Mouse (Mus musculus) forebrain, embryonic 10.5 days (tissue): Measurements from ENCODE around the gene Gm11111. TPM values are rescaled to one million over a fixed set of nuclear protein-coding genes. Genes with fewer than 3 reads are reported as not detected.
A peak's percentile ranks its signal among the peaks of the same experiment; 100 is the strongest.

Experiments used
- DNase-seq: peaks from one replicate; pipeline ENCODE4 v3.0.0-alpha.2; 2017; ENCODE audit warnings: low spot score; ENCODE audit errors: extremely low spot score
- H3K27ac ChIP-seq: fragments of 300-500 bp; sonication (generic); 2 replicates; pipeline ENCODE4 v1.5.1; 2016; ENCODE audit warnings: mild to moderate bottlenecking
- H3K27me3 ChIP-seq: fragments of 300-500 bp; sonication (generic); 2 replicates; pipeline ENCODE4 v1.6.1; 2016; ENCODE audit warnings: mild to moderate bottlenecking; ENCODE audit not compliant: poor library complexity, severe bottlenecking
- H3K36me3 ChIP-seq: fragments of 300-500 bp; sonication (generic); replicated peaks from 2 replicates; pipeline ENCODE4 v1.6.1; 2016; ENCODE audit warnings: mild to moderate bottlenecking, moderate library complexity
- H3K4me1 ChIP-seq: fragments of 300-500 bp; sonication (generic); 2 replicates; pipeline ENCODE4 v1.6.1; 2016
- H3K4me3 ChIP-seq: fragments of 300-500 bp; sonication (generic); 2 replicates; pipeline ENCODE4 v1.5.1; 2016; ENCODE audit warnings: mild to moderate bottlenecking, moderate library complexity
- H3K9me3 ChIP-seq: fragments of 300-500 bp; sonication (generic); 2 replicates; pipeline ENCODE4 v1.6.1; 2016; ENCODE audit warnings: mild to moderate bottlenecking, moderate library complexity
- WGBS: fragments of 180-500 bp; shearing (Covaris S2); methylation state at CpG from one replicate; pipeline ENCODE4 v1.1.7; 2016; 5-methylcytosine and 5-hydroxymethylcytosine counted together
- polyA plus RNA-seq: library from polyadenylated mRNA; unstranded; fragments of >200 nt; fragmentation: Nextera tagmentation; extraction: Ambion mirVana; gene quantifications from 2 replicates; pipeline ENCODE4 v1.2.1, GENCODE M21; 2016

The Gm11111 gene
- not detected in 2 replicates for polyA plus RNA-seq

DNA sequence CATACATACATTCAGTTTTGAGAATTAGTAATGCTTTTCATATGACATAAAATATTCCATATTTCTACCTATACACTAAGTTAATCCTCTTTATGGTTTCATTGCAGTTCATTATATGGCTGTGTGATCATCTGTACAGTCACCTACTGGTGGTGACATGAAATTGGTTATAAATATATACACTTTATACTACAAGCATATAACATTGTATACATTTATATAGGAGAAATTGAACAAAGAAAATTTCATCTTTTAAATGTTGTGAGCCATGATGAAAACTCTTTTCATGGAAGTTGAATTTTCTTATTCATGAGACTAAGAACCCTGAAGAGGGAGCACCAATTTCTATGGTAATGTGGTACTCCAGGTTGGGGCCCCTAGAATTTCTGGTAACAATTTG is at the start of gene Gm11111:
Gene Gm11111, plus strand, starts transcription at position 301 of the 400 bp plus-strand sequence.
- H3K27ac ChIP-seq, result no peak within 1 kb of the TSS
- no peak for DNase-seq
- H3K4me1 ChIP-seq, result peaks cover 10% of the 10 kb centered on the region
- no peaks in the 10 kb centered on the region for H3K9me3 ChIP-seq
- H3K36me3 ChIP-seq, result no peaks in the 10 kb centered on the region
- no peak within 1 kb of the TSS for H3K4me3 ChIP-seq
- no peaks in the 10 kb centered on the region for H3K27me3 ChIP-seq

DNA sequence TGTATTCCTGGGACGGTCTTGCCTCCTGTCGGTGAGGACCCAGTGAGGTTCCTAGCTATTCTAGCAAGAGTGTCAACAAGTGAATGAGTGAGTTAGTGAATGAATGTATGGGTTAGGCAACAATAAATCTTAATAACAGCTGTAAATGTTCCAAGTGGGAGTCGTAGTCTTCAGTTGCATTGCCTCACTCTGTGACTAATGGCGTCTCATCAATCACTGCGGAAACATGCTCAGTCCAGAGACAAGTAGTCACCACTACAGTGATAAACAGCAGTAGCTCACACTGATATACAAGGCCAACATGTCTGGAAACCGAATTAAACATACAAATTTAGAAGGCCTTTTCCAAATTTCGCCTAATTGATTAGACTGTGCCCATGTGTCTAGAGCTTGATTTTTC is 36.3 kb upstream of the Gm11111 start:
- Histone ChIP-seq H3K27ac (no peak overlapping the region), H3K36me3 (no peaks in the 10 kb centered on the region), H3K4me1 (no peaks in the 10 kb centered on the region), H3K27me3 (no peaks in the 10 kb centered on the region), H3K4me3 (no peak overlapping the region), H3K9me3 (no peaks in the 10 kb centered on the region)
- no peak for DNase-seq
- 94% methylated on average over 7 of the region's 7 CpGs for WGBS

DNA sequence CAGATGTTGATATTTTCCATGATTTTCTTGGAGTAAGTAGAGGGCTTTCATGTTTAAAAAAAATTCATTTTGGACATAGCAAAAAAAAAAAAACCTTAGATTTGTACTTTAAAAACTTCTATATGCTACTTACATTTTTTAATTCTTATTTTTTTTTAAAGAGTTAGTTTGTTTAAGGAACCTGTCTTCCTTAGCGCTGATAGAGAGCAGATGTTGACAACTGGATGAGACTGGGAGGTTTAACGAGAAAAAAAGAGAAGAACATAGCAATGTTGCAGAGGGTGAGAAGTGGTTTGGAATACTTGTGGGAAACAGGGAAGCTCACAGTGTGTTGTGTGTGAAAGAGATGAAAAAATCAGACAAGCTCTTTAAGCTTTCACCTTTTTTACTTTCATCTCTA is 32.4 kb upstream of the Gm11111 start:
- 81% methylated on average over 2 of the region's 2 CpGs for WGBS
- no peak overlapping the region for H3K27ac ChIP-seq
- DNase-seq, result no peak
- no peaks in the 10 kb centered on the region for H3K36me3 ChIP-seq
- H3K27me3 ChIP-seq, result no peaks in the 10 kb centered on the region
- no peaks in the 10 kb centered on the region for H3K9me3 ChIP-seq
- H3K4me1 ChIP-seq, result no peaks in the 10 kb centered on the region
- no peak overlapping the region for H3K4me3 ChIP-seq

DNA sequence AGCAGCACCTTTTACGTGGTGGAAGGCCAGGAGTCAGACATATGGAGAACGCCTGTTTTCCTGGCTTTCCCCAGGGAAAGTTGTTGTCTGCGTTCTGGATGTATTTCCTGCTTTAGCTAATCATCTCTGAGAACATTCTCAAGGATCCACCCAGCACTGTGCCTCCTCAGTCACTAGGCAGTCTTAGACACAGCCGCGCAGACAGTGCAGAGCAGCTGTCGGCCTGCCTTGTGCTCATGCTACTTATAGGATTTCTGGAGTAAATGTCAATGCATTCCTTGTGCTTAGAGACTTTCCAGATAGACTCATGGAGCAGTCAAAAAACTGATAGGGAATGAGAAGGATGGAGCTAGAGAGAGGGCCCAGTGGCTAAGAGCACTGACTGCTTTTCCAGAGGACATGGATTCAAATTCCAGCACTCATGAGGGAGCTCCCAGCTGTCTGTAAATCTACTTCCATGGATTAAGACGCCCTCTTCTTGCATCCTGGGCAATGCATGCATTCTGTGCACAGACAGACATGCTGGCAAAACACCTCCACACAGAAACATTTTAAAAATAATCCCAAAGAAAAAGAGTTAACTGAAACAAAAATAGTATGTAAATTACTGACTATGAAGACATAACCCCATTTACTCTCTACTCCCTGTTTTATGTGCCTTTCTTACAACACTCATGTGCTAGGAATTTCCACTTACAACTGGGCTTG is 30.1 kb upstream of the Gm11111 start:
- Histone ChIP-seq H3K27ac (no peak overlapping the region), H3K9me3 (no peaks in the 10 kb centered on the region), H3K36me3 (no peaks in the 10 kb centered on the region), H3K4me3 (no peak overlapping the region), H3K4me1 (no peaks in the 10 kb centered on the region), H3K27me3 (no peaks in the 10 kb centered on the region)
- WGBS, result 91% methylated on average over 7 of the region's 7 CpGs
- no peak for DNase-seq

DNA sequence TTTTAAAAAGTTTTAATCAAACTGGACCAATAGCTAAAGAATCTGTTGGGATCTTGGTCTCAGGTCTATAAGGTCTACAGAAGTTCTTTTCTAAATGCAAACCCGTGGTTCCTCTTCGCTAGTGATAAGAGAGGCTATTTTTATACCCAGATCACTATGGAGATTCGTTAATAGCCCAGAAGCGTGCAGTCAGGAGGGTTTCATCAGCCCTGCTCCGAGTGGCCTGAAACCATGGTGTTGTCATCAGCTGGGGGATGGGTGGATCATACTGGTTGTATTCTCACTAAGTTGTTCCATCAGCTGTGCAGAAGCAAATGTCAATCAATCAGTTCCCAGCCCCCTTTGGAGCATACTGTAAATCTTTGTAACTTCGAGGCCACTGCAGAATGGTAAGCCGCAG is 29.4 kb upstream of the Gm11111 start:
- no peaks in the 10 kb centered on the region for H3K9me3 ChIP-seq
- H3K4me3 ChIP-seq, result no peak overlapping the region
- H3K4me1 ChIP-seq, result no peaks in the 10 kb centered on the region
- H3K36me3 ChIP-seq, result no peaks in the 10 kb centered on the region
- no peaks in the 10 kb centered on the region for H3K27me3 ChIP-seq
- 89% methylated on average over 7 of the region's 7 CpGs for WGBS
- H3K27ac ChIP-seq, result no peak overlapping the region
- DNase-seq, result no peak

DNA sequence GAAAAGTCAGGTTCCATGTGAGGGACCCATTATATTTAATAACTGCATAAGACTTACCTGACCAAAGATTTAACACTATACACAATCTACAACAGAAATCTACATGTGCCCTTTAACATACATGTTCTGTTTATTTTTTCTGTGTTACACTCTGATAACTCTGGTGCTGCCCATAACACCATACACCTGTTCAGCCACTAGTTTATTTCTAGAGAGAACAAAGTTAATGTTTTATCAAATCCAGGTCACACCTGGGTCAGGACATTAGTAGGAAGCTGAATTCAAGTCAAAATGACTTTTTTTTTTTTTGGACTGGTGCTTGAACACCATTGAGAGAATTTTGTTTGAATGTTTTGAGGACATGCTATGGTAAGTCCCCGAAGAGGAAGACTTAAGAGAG is 28.7 kb upstream of the Gm11111 start:
- Histone ChIP-seq H3K36me3 (no peaks in the 10 kb centered on the region), H3K27me3 (no peaks in the 10 kb centered on the region), H3K4me3 (no peak overlapping the region), H3K4me1 (no peaks in the 10 kb centered on the region), H3K9me3 (no peaks in the 10 kb centered on the region), H3K27ac (no peak overlapping the region)
- 79% methylated on average over 1 of the region's 1 CpGs for WGBS
- DNase-seq, result no peak

DNA sequence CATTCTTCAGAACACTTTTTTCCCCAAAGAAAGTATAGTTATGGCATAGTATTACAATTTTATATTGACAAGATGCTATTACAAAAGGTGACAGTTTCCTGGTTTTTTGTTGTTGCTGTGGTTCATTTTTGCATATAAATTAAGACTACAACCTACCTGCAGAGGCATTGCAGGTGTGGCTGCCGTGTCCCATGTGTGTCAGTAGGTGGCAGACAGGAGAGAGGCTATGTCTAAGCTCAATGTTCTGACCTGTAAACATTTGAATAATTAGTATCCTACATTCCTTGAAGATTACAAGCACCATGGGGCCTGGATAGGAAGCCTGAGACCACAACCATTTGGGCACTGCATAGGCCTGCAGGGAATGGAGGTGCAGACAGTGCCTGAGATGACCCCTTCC is 11.2 kb upstream of the Gm11111 start:
- Histone ChIP-seq H3K4me3 (no peak overlapping the region), H3K4me1 (no peaks in the 10 kb centered on the region), H3K27me3 (no peaks in the 10 kb centered on the region), H3K27ac (no peak overlapping the region), H3K9me3 (no peaks in the 10 kb centered on the region), H3K36me3 (no peaks in the 10 kb centered on the region)
- 76% methylated on average over 1 of the region's 1 CpGs for WGBS
- no peak for DNase-seq

DNA sequence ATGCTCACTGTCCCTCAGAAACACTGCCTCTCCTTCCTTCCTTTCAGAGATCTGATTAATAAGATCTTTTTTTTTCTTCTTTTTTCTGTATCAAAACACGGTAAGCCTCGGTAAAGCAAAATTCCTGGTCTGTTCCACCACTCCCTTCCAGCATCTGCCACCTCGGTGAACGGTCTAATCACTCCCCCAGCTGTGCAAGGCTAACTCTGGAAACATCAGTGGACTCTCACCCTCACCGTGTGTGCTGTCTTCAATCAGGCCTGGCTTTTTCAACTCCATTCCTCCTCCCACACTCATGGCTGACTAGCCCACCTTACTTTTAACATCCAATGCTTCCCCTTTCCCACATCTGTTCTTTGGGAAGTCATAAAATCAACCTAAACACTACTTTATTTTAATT is 2.2 kb upstream of the Gm11111 start:
- WGBS, result 73% methylated on average over 5 of the region's 5 CpGs
- Histone ChIP-seq H3K36me3 (no peaks in the 10 kb centered on the region), H3K27me3 (no peaks in the 10 kb centered on the region), H3K4me1 (peaks cover 10% of the 10 kb centered on the region), H3K27ac (no peak overlapping the region), H3K9me3 (no peaks in the 10 kb centered on the region), H3K4me3 (no peak overlapping the region)
- DNase-seq, result no peak

DNA sequence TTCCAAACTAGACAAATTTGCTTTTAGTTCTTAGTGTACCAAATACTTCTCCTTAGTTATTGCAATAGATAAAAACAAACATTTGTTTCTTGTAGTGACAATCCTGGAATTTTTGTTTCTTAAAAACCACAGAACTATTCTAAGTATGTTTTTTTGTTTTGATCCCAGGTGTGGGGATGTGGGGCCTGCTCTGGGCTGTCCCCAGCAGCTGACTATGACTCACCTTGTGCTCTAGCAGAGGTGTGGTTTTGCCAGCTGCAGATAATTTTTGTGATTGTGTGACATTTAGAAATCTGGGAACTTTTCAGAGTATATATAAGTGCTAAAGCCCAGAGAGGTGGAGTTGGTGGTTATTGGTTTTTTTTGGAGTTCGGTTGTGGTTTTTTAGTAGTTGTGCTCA is 1.6 kb upstream of the Gm11111 start:
- H3K4me1 ChIP-seq, result peaks cover 10% of the 10 kb centered on the region
- no peaks in the 10 kb centered on the region for H3K36me3 ChIP-seq
- WGBS, result 92% methylated on average over 1 of the region's 1 CpGs
- no peaks in the 10 kb centered on the region for H3K9me3 ChIP-seq
- H3K27ac ChIP-seq, result no peak overlapping the region
- H3K27me3 ChIP-seq, result no peaks in the 10 kb centered on the region
- DNase-seq, result no peak
- no peak overlapping the region for H3K4me3 ChIP-seq

DNA sequence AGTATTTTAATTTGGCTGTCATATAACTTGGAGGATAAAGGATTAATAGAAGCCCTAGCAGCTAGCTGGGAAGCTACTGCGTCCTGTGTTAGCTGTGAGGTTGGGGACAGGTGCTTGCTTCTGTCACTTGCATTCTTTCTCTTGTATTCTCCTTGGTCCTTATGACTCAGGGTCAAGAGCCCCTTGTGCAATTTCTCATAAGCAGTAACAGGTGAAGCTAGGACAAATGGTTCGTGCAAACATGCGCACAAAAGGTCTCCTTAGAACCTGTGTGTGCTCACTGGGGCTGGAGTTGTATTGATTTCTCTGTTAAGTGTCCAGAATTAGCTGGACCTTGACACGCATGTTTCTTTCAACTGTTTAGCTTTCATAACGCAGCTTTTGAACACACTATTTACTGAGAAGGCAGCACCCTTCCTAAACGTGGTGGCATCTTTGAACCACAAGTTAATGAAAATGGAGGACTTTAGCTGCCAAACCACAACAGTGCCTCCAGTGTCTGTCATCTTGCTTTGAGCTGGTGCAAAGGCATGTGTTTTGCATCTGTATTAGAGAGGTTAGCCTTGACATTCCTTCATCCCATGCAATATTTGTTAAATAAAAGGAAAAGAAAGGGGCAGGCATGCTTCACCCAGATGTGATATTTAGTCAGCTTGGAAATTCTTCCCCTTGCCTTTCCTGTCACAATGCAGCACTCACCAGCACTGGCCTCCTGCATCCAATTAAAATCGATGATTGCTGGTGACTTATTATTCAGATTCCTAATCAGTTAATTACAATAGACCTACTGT is 511 bp downstream of the Gm11111 start:
- Histone ChIP-seq H3K9me3 (no peaks in the 10 kb centered on the region), H3K4me1 (peaks cover 10% of the 10 kb centered on the region), H3K27ac (no peak overlapping the region), H3K36me3 (no peaks in the 10 kb centered on the region), H3K4me3 (no peak overlapping the region), H3K27me3 (no peaks in the 10 kb centered on the region)
- 76% methylated on average over 7 of the region's 7 CpGs for WGBS
- DNase-seq, result no peak

DNA sequence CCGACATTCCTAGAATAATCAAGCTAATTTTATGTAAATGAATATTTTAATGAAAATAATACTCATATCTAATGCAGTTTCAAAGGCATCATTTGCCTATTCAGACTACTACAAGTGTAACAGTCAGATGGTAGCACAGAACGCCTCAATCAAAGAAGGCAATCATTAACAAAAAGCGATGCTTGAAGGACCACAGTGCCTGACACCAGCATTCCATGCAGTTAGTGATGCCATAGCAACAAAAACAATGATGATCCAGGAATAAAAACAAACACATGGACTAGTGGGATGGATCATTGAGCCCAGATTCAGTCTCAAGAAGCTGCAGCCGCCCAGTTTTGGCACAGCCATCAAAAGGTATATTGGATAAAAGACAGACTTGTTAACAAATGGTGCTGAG is 8.8 kb downstream of the Gm11111 start:
- no peak for DNase-seq
- Histone ChIP-seq H3K27ac (no peak overlapping the region), H3K4me1 (peaks cover 36% of the 10 kb centered on the region), H3K4me3 (no peak overlapping the region), H3K36me3 (no peaks in the 10 kb centered on the region), H3K27me3 (no peaks in the 10 kb centered on the region), H3K9me3 (no peaks in the 10 kb centered on the region)
- WGBS, result 66% methylated on average over 4 of the region's 4 CpGs

DNA sequence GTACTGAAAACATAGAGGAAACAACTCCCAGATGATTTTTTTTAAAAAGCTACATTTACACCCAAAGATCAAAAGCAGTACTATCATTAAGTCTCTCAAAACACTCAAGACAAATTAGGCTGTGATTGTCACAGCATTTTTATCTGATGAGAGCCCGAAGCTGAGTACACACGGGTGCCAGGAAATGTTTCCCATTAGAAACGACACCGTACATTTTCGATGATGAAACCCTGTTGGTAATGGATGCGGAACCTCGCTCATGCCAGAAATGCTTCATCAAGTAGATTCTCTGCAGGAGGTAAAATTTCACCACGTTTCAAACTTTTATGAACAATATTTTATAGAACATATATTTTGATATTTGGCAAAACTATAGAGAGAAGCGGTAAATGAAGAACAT is 10.3 kb downstream of the Gm11111 start:
- DNase-seq, result no peak
- 90% methylated on average over 9 of the region's 9 CpGs for WGBS
- Histone ChIP-seq H3K27ac (0 out of 2 replicates have a peak overlapping the region, but pooled peaks have one; percentile 78), H3K4me1 (peaks cover 45% of the 10 kb centered on the region), H3K27me3 (no peaks in the 10 kb centered on the region), H3K36me3 (no peaks in the 10 kb centered on the region), H3K4me3 (no peak overlapping the region), H3K9me3 (no peaks in the 10 kb centered on the region)

DNA sequence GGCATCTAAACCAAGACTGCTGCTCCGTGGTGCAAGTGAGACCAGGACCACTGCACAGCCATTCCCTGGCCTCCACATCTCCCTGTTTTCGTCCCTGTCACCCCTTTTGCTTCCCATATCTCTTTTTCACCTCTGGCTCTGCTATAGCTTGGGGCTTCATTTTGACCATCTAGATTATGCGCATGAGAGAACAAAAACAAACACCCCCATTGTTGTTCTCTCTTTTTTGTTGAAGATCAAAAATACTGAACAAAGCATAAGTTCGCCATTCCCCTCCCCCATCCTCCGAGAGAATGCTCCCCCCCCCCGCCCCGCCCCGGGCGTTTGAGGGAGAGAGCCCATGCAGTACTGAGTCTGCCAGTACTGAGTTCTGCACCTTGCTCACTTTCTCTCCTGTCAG is 11.3 kb downstream of the Gm11111 start:
- 54% methylated on average over 9 of the region's 9 CpGs for WGBS
- Histone ChIP-seq H3K27ac (peak overlapping the region; percentile 78), H3K27me3 (no peaks in the 10 kb centered on the region), H3K4me3 (no peak overlapping the region), H3K9me3 (no peaks in the 10 kb centered on the region), H3K4me1 (peaks cover 50% of the 10 kb centered on the region), H3K36me3 (no peaks in the 10 kb centered on the region)
- no peak for DNase-seq
